Mouse (Mus musculus): Measurements from ENCODE around the gene Hoxa3.

The Hoxa3 gene

GRCm38 (mm10) chr6:52247766-52248637, 34.9 kb upstream of the Hoxa3 start:
- CTCF ChIA-PET = interaction anchor here (1.5 kb wide), 1 partner anchor 10 kb away, joined by 3 read pairs; no protein-coding TSS in a partner anchor

- CTCF ChIA-PET = interaction anchor here (1.5 kb wide), 1 partner anchor 11 kb away, joined by 3 read pairs; no protein-coding TSS in a partner anchor
Observed at GRCm38 (mm10) chr6:52246916-52247315, 33.8 kb upstream of the Hoxa3 start.

GRCm38 (mm10) chr6:52246403-52246803, 33.3 kb upstream of the Hoxa3 start:
- CTCF ChIA-PET = interaction anchor here (0.6 kb wide), 1 partner anchor 16 kb away, joined by 6 read pairs; the partner anchor contains the start of gene Hoxa9

GRCm38 (mm10) chr6:52245757-52246142, 32.6 kb upstream of the Hoxa3 start, which contains the start of gene Hoxa11:
Gene Hoxa11 (minus strand): TSS chr6:52245810.
- CTCF ChIA-PET = interaction anchor here (0.5 to 0.6 kb wide), 3 partner anchors 11 to 655 kb away, joined by 3 read pairs; no protein-coding TSS in a partner anchor

GRCm38 (mm10) chr6:52245040-52245756, 32.1 kb upstream of the Hoxa3 start:
- CTCF ChIA-PET = interaction anchor here (0.6 to 0.7 kb wide), 3 partner anchors 11 to 925 kb away, joined by 3 read pairs; no protein-coding TSS in a partner anchor

GRCm38 (mm10) chr6:52244471-52245039, 31.4 kb upstream of the Hoxa3 start:
- CTCF ChIA-PET = interaction anchor here (0.7 kb wide), 3 partner anchors 34 to 1309 kb away, joined by 3 to 11 read pairs (median 3); no protein-coding TSS in a partner anchor

- CTCF ChIA-PET = no interaction called here
Observed at GRCm38 (mm10) chr6:52243681-52244121, 30.6 kb upstream of the Hoxa3 start.

- CTCF ChIA-PET = no interaction called here
Observed at GRCm38 (mm10) chr6:52242801-52243332, 29.7 kb upstream of the Hoxa3 start.

GRCm38 (mm10) chr6:52241001-52241621, 28.0 kb upstream of the Hoxa3 start:
- CTCF ChIA-PET = interaction anchor here (0.5 to 1.4 kb wide), 7 partner anchors 12 to 1031 kb away, joined by 3 to 5 read pairs (median 3); no protein-coding TSS in a partner anchor

GRCm38 (mm10) chr6:52240389-52241000, 27.4 kb upstream of the Hoxa3 start, which contains the start of gene Hoxa10:
Gene Hoxa10 (minus strand): TSS chr6:52240854.
- CTCF ChIA-PET = interaction anchor here (0.7 to 1.4 kb wide), 4 partner anchors 11 to 28 kb away, joined by 3 to 6 read pairs (median 4); no protein-coding TSS in a partner anchor

GRCm38 (mm10) chr6:52239625-52240388, 26.7 kb upstream of the Hoxa3 start:
- CTCF ChIA-PET = interaction anchor here (0.6 to 1.4 kb wide), 4 partner anchors 10 to 28 kb away, joined by 3 to 6 read pairs (median 4); no protein-coding TSS in a partner anchor

GRCm38 (mm10) chr6:52238976-52239375, 25.8 kb upstream of the Hoxa3 start:
- CTCF ChIA-PET = interaction anchor here (0.6 to 0.7 kb wide), 2 partner anchors 15 kb away, joined by 3 to 4 read pairs; no protein-coding TSS in a partner anchor

- CTCF ChIA-PET = no interaction called here
Observed at GRCm38 (mm10) chr6:52238155-52238545, 25.0 kb upstream of the Hoxa3 start.

- CTCF ChIA-PET = no interaction called here
Observed at GRCm38 (mm10) chr6:52237346-52238154, 24.4 kb upstream of the Hoxa3 start.

- CTCF ChIA-PET = no interaction called here
Observed at GRCm38 (mm10) chr6:52236806-52237205, 23.7 kb upstream of the Hoxa3 start.

- CTCF ChIA-PET = no interaction called here
Observed at GRCm38 (mm10) chr6:52235866-52236265, 22.7 kb upstream of the Hoxa3 start.

- CTCF ChIA-PET = no interaction called here
Observed at GRCm38 (mm10) chr6:52235267-52235666, 22.1 kb upstream of the Hoxa3 start.

- CTCF ChIA-PET = interaction anchor here (0.5 to 0.9 kb wide), 2 partner anchors 14 to 55 kb away, joined by 3 to 11 read pairs; no protein-coding TSS in a partner anchor
Observed at GRCm38 (mm10) chr6:52234428-52235140, 21.4 kb upstream of the Hoxa3 start.
